Mouse (Mus musculus) R1 (cell line): ENCODE results near the gene Clasrp.

ENCODE experiments used
- DNase-seq: peaks from one replicate; pipeline ENCODE4 v3.0.0-alpha.2; 2018; ENCODE audit warnings: low read depth, low spot score

Gene Clasrp

GRCm38 (mm10) chr7:19532240-19532639, 72.0 kb downstream of the Clasrp start:
- DNase-seq, result no peak

GRCm38 (mm10) chr7:19531077-19531476, 73.2 kb downstream of the Clasrp start:
- DNase-seq, result peak; percentile 82
